Mouse (Mus musculus): ENCODE measurements around the gene Duoxa2.
A peak's percentile ranks its signal among the peaks of the same experiment; 100 is the strongest.

The Duoxa2 gene

DNA sequence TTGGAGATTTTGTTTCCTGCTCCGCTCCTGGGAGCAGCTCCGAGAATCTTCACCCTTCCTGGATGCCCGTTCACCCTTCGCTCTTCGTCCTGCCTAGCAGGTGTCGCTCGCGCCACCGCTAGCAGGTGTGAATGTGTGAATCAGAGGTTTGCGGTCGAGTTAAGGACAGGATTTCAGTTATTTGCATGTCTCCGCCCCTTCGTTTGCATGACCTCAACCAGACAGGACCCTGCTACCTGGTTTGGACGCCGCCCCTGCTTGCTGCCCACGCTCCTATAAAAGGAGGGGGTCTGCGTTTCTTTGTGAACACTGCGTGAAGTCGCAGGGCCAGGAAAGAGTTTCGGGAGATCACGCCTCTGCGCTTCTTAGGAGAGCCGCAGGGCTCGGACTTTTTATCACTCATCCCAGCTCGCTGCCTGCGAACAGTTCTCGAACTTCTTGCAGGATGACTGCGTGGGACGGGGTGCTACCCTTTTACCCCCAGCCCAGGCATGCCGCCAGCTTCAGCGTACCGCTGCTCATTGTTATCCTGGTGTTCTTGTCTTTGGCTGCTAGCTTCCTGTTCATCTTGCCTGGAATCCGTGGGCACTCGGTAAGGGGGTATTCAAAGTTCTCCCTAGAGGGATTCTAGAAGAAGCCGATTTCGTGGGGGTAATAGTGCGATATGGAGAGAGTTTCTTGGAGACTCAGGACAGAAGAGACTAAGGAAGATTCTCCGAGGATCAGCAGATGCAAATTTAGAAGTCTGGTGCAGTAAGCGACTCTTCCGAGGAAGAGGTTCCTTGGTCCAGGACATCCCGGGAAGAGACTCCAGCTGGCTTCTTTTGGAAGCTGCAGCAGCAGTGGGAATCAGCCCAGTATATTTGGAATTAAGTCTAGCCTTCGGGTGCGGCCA lies at the start of gene Duoxa2:
TSS of gene Duoxa2 (plus strand) at position 305 of the 895 bp plus-strand sequence.
- no peak for DNase-seq (ENCODE audit: extremely low read depth, insufficient read length, low spot score)

- no peak for DNase-seq (ENCODE audit: extremely low read depth, insufficient read length, low spot score)
Measured at GRCm38 (mm10) chr2:122255997-122256396, 42.7 kb upstream of the Duoxa2 start.

DNA sequence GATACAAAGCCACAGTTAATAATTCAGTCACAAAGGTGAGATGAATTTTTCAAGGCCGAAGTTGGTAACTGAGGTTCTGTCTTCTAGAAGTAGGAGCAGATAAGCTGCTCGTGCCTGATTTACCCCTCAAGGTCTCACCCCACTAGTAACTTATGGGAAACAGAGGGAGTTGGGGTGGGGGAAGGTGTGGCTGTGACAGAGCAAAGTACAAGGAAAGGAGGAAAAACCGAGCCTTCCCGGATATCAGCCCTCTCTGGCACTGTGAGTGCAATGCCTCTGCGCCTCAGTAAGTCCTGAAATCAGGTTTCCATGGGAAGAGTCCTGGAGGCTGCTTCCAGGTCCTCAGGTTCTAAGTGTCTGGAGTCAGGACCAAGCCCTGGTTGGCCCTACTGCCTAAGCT lies 38.0 kb upstream of the Duoxa2 start:
- DNase-seq (ENCODE audit: extremely low read depth, insufficient read length, low spot score), result no peak

DNA sequence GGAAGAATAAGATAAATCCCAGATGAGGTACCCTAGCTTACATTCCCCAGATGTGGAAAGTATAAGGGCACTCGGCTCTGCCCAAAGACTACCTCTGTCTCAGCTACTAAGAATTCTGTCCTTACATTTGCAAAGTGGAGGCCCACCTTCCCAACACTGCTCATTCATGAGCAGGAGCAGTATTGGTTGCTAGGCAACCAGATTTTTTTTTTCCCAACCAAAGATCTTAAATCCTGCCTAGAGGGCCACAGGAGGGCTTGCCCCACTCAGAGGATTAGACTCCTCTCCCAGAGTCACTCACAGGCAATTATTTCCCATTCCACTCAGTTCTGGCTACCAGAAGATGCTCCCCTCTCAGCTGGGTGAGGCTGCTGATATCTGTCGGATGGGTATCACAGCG lies 34.0 kb upstream of the Duoxa2 start:
- DNase-seq (ENCODE audit: extremely low read depth, insufficient read length, low spot score), result no peak

- DNase-seq (ENCODE audit: extremely low read depth, insufficient read length, low spot score), result no peak
Measured at GRCm38 (mm10) chr2:122266407-122267193, 32.1 kb upstream of the Duoxa2 start.

DNA sequence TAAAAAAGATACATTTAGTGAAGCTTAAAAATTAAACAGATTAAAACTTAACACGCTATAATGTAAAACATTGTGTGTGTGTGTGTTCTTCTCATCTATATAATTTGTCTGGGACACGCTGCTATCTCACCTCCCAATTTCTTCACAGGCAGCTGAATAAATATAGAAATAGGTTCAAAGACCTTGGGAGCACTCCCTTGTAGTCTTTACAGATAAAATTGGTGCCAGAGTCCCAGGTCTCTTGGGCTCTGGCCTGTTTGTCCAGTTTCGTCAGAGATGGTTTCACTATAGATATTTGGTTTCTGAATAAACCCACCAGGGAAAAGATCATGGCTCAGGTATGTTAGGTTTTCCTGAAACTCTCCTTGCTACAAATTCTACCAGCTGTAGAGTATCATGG lies 19.9 kb upstream of the Duoxa2 start:
- no peak for DNase-seq (ENCODE audit: extremely low read depth, insufficient read length, low spot score)

DNA sequence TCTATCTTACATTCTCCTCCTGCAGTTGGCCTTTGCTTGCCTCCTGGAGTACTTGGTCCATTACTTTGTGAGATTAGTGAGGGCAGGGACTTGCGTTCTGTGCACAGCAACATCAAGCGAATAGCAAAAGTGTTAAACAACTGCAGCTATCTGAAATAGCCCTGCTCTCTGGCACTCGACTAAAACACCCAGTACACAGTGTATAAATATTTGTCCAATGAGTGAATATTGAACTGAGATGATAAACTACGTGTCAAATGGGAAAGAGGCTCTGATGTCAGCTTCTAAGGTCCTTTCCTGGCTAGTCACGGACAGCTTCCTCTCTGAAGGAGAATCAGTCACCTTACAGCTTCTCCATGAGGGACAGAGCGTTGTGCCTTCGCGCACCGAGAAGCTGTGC lies 14.6 kb upstream of the Duoxa2 start:
- no peak for DNase-seq (ENCODE audit: extremely low read depth, insufficient read length, low spot score)

DNA sequence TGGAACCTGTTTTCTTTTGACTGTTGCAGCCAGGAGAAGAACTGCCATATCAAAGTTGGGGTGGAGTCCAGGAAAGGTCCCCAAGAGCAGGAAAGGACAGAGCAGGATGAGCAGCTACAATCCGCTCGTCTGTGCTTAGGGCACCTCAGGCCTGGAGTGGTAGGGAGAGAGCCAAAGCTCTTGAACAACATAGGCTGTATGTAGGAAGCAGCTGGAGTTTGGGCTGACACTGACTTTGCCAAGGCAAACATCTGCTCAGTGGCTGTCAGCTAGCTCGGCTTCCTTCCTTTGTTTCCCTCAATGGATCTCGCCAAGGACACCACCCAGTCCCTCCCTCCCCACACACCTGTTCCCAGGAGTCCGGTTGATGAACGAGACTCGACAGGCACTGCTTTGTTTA lies 12.6 kb upstream of the Duoxa2 start:
- no peak for DNase-seq (ENCODE audit: extremely low read depth, insufficient read length, low spot score)

- DNase-seq (ENCODE audit: extremely low read depth, insufficient read length, low spot score), result no peak
Measured at GRCm38 (mm10) chr2:122294916-122295315, 3.8 kb upstream of the Duoxa2 start.

GRCm38 (mm10) chr2:122297271-122298095 lies 1.2 kb upstream of the Duoxa2 start:
- DNase-seq (ENCODE audit: extremely low read depth, insufficient read length, low spot score), result no peak

GRCm38 (mm10) chr2:122298096-122298499 lies 602 bp upstream of the Duoxa2 start, which contains the start of gene Duox2:
TSS of gene Duox2 (minus strand) at chr2:122298449.
- no peak for DNase-seq (ENCODE audit: extremely low read depth, insufficient read length, low spot score)

- no peak for DNase-seq (ENCODE audit: extremely low read depth, insufficient read length, low spot score)
Measured at GRCm38 (mm10) chr2:122299911-122300655, 1.4 kb downstream of the Duoxa2 start.

- DNase-seq (ENCODE audit: extremely low read depth, insufficient read length, low spot score), result no peak
Measured at GRCm38 (mm10) chr2:122300656-122301020, 1.9 kb downstream of the Duoxa2 start.

- no peak for DNase-seq (ENCODE audit: extremely low read depth, insufficient read length, low spot score)
Measured at GRCm38 (mm10) chr2:122301081-122301920, 2.6 kb downstream of the Duoxa2 start.

DNA sequence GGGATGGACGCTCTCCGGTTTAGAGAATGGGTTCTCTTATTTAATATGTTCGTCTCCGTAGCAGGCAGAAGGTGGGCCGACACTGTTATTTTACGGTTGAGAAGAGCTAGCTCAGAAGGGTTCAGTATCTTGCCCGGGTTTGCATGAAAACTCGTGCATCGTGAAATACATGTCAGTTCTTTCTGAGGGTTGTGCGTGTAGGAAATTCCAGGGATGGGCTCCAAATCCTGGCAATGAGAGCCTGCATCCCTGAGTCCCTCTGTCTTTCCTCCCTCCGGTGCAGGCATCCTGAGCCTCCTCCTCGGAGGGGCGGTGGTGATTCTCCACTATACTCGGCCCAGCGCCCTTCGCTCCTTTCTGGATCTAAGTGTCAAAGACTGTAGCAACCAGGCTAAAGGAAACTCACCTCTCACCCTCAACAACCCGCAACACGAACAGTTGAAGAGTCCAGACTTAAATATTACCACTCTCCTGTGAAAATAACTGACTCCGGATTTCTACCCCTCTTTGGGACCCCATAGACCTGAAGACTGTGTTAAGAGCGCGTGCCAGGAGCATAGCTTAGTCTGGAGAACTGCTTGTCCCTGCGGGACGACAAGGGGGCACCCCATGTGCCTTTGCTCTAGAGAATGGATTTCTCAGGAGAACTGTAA lies 3.3 kb downstream of the Duoxa2 start:
- DNase-seq (ENCODE audit: extremely low read depth, insufficient read length, low spot score), result no peak

DNA sequence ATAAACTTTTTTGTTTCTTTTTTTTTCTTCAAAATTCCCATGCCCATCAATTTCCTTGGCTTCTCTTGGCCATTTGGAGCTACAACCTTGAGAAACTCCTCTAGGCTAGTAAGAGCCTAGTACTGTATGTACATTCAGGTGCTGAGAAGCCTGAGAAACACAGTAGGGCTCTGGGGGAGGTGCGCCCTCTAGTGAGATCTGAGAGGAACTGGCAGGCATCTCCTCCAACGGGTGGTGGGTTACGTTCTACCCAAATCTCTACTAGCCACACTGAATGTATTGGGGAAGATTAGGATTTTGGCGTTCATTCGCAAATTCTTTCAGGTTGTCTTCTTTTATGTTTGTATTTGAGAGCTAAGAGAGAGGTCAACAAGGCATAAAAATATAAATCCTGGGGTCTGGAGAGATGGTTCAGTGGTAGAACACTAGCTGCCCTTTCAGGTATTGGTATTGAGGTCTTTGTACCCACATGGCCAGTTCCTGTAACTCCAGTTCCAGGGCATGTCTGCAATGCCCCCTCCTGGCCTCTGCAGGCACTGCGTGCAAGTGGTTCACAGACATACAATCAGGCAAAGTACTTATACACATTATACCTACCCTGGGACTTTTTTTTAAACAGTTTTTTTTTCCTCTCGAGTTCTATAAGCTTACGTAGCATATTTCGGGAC lies 4.0 kb downstream of the Duoxa2 start:
- peak; percentile 57 for DNase-seq (ENCODE audit: extremely low read depth, insufficient read length, low spot score)

DNA sequence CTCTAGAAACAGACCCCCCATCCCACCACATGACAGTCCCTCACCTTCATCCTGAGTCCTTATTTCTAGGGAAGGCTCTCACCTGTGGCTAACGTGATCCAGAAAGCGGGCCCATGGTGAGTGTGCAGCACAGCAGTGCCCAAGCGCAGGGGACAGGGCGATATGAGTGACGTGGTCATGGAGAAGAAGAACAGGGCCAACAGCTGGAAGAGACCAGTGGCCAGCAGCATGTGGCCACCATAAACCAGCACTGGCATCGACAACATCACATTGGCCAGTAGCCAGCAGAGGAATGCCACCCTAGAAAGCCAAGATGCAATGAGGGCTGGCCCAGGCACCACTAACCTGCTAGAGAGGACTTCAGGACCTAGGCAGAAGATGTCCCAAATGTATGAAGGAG lies 5.8 kb downstream of the Duoxa2 start:
- DNase-seq (ENCODE audit: extremely low read depth, insufficient read length, low spot score), result peak; percentile 39
